ENCODE assay signal across 9 mouse cellular contexts in genomic region chr8:91488086-91488783, GRCm38 (mm10).
DNase-seq lines count a peak whose midpoint lies in the region; ATAC-seq and TF ChIP-seq lines count a peak whose summit lies in the region.
"Had no signal": no experiment of that assay in that cellular context is flagged by ENCODE, and none has a peak within 500 bp of the region (broad histone marks: within the 10 kb centered on the region; RNA-seq: fewer than 3 reads in every experiment).

No protein-coding gene starts in this region.

- H3K4me3 ChIP-seq in intestine, postnatal 0 days (ENCODE audit: low read depth, low read length), result no peak overlapping the region
- no peak overlapping the region for H3K4me3 ChIP-seq in intestine, embryonic 16.5 days (ENCODE audit: low read length)
- H3K4me3 ChIP-seq: neural tube, embryonic 12.5 days had no signal

- peak; percentile 67 for DNase-seq in adrenal gland, postnatal 25 days
- DNase-seq in embryo, embryonic 9.5 days (ENCODE audit: extremely low spot score), result peak; percentile 84
- DNase-seq in layer of hippocampus, postnatal 36 days, result peak; percentile 33 to 69
- DNase-seq in telencephalon, adult 2 months (ENCODE audit: low read depth, low spot score), result peak; percentile 22

- H3K4me2 ChIP-seq in intestine, postnatal 0 days (replicated peaks; ENCODE audit: low read depth), result no peak overlapping the region
- no peak overlapping the region for H3K4me2 ChIP-seq in intestine, embryonic 16.5 days (ENCODE audit: low read depth, low read length)
- H3K4me2 ChIP-seq: neural tube, embryonic 12.5 days had no signal

- no peaks in the 10 kb centered on the region for H3K27me3 ChIP-seq in intestine, postnatal 0 days (replicated peaks; ENCODE audit: control insufficient read depth, insufficient read depth, low read length)
- H3K27me3 ChIP-seq in intestine, embryonic 16.5 days (replicated peaks; ENCODE audit: control insufficient read depth, insufficient read depth, low read length), result no peaks in the 10 kb centered on the region

- H3K27ac ChIP-seq in intestine, postnatal 0 days (ENCODE audit: low read depth, low read length), result no peak overlapping the region
- H3K27ac ChIP-seq in intestine, embryonic 16.5 days (ENCODE audit: low read length), result no peak overlapping the region
- H3K27ac ChIP-seq: neural tube, embryonic 12.5 days had no signal

- WGBS in intestine, postnatal 0 days, result 65% methylated on average over 13 of the region's 13 CpGs
- WGBS in intestine, embryonic 16.5 days, result 60% methylated on average over 13 of the region's 13 CpGs

- H3K9ac ChIP-seq in intestine, postnatal 0 days (ENCODE audit: low read depth, low read length), result no peak overlapping the region
- no peak overlapping the region for H3K9ac ChIP-seq in intestine, embryonic 16.5 days (ENCODE audit: low read depth, low read length)
- H3K9ac ChIP-seq: neural tube, embryonic 12.5 days had no signal

- H3K4me1 ChIP-seq in intestine, postnatal 0 days (replicated peaks; ENCODE audit: control insufficient read depth, insufficient read depth, low read length), result no peaks in the 10 kb centered on the region
- H3K4me1 ChIP-seq in intestine, embryonic 16.5 days (ENCODE audit: control insufficient read depth, insufficient read depth, low read length), result peaks cover 6% of the 10 kb centered on the region; the same call in 1 of the 2 replicates

- ATAC-seq in intestine, postnatal 0 days, result no peak
- ATAC-seq in intestine, embryonic 16.5 days, result no peak
- peak; percentile 37 to 51; a peak in 2 of 4 replicates for ATAC-seq in hematopoietic stem cell, adult 5-6 weeks (replicated peaks in 1 of 2; ENCODE audit: insufficient read depth in 1 of 2, low FRiP score in 2 of 2, low TSS enrichment in 1 of 2, low read depth in 1 of 2, poor library complexity in 2 of 2, severe bottlenecking in 2 of 2)
- ATAC-seq in megakaryocyte progenitor cell, adult 5-6 weeks (replicated peaks; ENCODE audit: poor library complexity), result peak; percentile 98

- H3K9me3 ChIP-seq in intestine, postnatal 0 days (ENCODE audit: control insufficient read depth), result no peaks in the 10 kb centered on the region
- no peaks in the 10 kb centered on the region for H3K9me3 ChIP-seq in intestine, embryonic 16.5 days (ENCODE audit: control insufficient read depth, low read length)
- H3K9me3 ChIP-seq: neural tube, embryonic 12.5 days had no signal

- TF ChIP-seq CTCF in intestine, postnatal 0 days (IDR thresholded peaks at IDR 0.05; ENCODE audit: low read depth), result peak; percentile 87

- peaks cover 8% of the 10 kb centered on the region for H3K36me3 ChIP-seq in intestine, postnatal 0 days (ENCODE audit: control insufficient read depth, insufficient read depth)
- H3K36me3 ChIP-seq in intestine, embryonic 16.5 days (ENCODE audit: control insufficient read depth, insufficient read depth, low read length), result no peaks in the 10 kb centered on the region
- H3K36me3 ChIP-seq: neural tube, embryonic 12.5 days had no signal

Comparison
In these comparisons a context has a peak if more than half of its experiments do, and no peak if none do; other contexts are left out.
1. ATAC-seq: peak in hematopoietic stem cell, adult 5-6 weeks (2 of 2) and megakaryocyte progenitor cell, adult 5-6 weeks (single experiment); none in intestine, postnatal 0 days (single experiment) and intestine, embryonic 16.5 days (single experiment).
2. DNase-seq: peak in every context shown above with its lines; median percentile 84 in embryo, embryonic 9.5 days; 67 in adrenal gland, postnatal 25 days; 51 in layer of hippocampus, postnatal 36 days; 22 in telencephalon, adult 2 months.